Comparison of ENCODE assay signal across 12 mouse cellular contexts in the genomic region with DNA sequence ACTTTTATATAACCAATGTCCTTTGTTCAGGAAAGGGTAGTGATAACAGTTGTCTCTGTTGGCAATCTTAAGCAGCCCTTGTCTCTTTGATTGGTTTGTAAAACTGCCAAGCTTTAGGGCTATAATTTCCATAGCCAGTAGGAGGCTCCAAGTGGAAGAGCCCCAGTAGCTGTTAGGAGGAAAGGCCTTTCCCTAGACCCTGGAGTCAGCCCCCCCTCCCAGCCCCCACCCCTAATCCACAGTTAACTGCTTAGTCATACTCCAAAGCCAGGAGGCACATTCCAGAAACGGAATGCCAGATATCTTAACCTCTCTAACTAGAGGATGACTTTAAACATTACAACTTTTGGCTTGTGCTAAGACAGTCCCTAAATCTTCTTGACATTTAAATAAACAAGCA. TPM values are rescaled to one million over a fixed set of nuclear protein-coding genes. Genes with fewer than 3 reads are reported as not detected.
DNase-seq lines count a peak whose midpoint lies in the region; ATAC-seq and TF ChIP-seq lines count a peak whose summit lies in the region.
"Had no signal": no experiment of that assay in that cellular context is flagged by ENCODE, and none has a peak within 500 bp of the region (broad histone marks: within the 10 kb centered on the region; RNA-seq: fewer than 3 reads in every experiment).

No protein-coding gene starts in this region.

- H3K9me3 ChIP-seq in forebrain, postnatal 0 days (ENCODE audit: low read length): no peaks in the 10 kb centered on the region
- no peaks in the 10 kb centered on the region for H3K9me3 ChIP-seq in forebrain, embryonic 13.5 days (replicated peaks)
- no peaks in the 10 kb centered on the region for H3K9me3 ChIP-seq in liver, embryonic 11.5 days (ENCODE audit: control insufficient read depth, low read length)
- no peaks in the 10 kb centered on the region for H3K9me3 ChIP-seq in liver, embryonic 12.5 days (replicated peaks)
- no peaks in the 10 kb centered on the region for H3K9me3 ChIP-seq in stomach, embryonic 14.5 days (ENCODE audit: control insufficient read depth, low read depth, low read length)
- H3K9me3 ChIP-seq: hindbrain, embryonic 15.5 days had no signal

- H3K4me2 ChIP-seq in forebrain, postnatal 0 days (ENCODE audit: low read depth): no peak overlapping the region
- H3K4me2 ChIP-seq in forebrain, embryonic 13.5 days: no peak overlapping the region
- no peak overlapping the region for H3K4me2 ChIP-seq in liver, embryonic 11.5 days
- H3K4me2 ChIP-seq in liver, embryonic 12.5 days: no peak overlapping the region
- no peak overlapping the region for H3K4me2 ChIP-seq in stomach, embryonic 14.5 days (replicated peaks; ENCODE audit: low read depth, low read length)
- H3K4me2 ChIP-seq: hindbrain, embryonic 15.5 days had no signal

- H3K36me3 ChIP-seq in forebrain, postnatal 0 days (ENCODE audit: insufficient read depth): no peaks in the 10 kb centered on the region
- H3K36me3 ChIP-seq in forebrain, embryonic 13.5 days (ENCODE audit: poor library complexity, severe bottlenecking): no peaks in the 10 kb centered on the region
- H3K36me3 ChIP-seq in liver, embryonic 11.5 days (ENCODE audit: control insufficient read depth, insufficient read depth, low read length): no peaks in the 10 kb centered on the region
- no peaks in the 10 kb centered on the region for H3K36me3 ChIP-seq in liver, embryonic 12.5 days
- H3K36me3 ChIP-seq in stomach, embryonic 14.5 days (ENCODE audit: control insufficient read depth, insufficient read depth, low read length): no peaks in the 10 kb centered on the region
- H3K36me3 ChIP-seq: hindbrain, embryonic 15.5 days had no signal

- no peak overlapping the region for H3K4me3 ChIP-seq in forebrain, postnatal 0 days (ENCODE audit: low read depth, low read length)
- no peak overlapping the region for H3K4me3 ChIP-seq in forebrain, embryonic 13.5 days
- no peak overlapping the region for H3K4me3 ChIP-seq in liver, embryonic 11.5 days (ENCODE audit: low read depth, low read length)
- no peak overlapping the region for H3K4me3 ChIP-seq in liver, embryonic 12.5 days
- no peak overlapping the region for H3K4me3 ChIP-seq in stomach, embryonic 14.5 days (ENCODE audit: low read depth, low read length)
- H3K4me3 ChIP-seq: heart, adult 2 months; hindbrain, embryonic 15.5 days had no signal

- no peak for ATAC-seq in forebrain, postnatal 0 days
- ATAC-seq in forebrain, embryonic 13.5 days: no peak
- 0 out of 2 replicates have a peak, but pooled peaks have one; percentile 18 for ATAC-seq in liver, embryonic 11.5 days (replicated peaks; ENCODE audit: low FRiP score)
- no peak for ATAC-seq in liver, embryonic 12.5 days
- ATAC-seq in stomach, embryonic 14.5 days (ENCODE audit: insufficient number of reproducible peaks, insufficient read depth, low FRiP score, low read depth): peak; percentile 61; the same call in 1 of the 2 replicates

- no peak overlapping the region for H3K9ac ChIP-seq in forebrain, postnatal 0 days
- no peak overlapping the region for H3K9ac ChIP-seq in forebrain, embryonic 13.5 days
- no peak overlapping the region for H3K9ac ChIP-seq in liver, embryonic 11.5 days (ENCODE audit: low read depth, low read length)
- H3K9ac ChIP-seq in liver, embryonic 12.5 days: no peak overlapping the region
- no peak overlapping the region for H3K9ac ChIP-seq in stomach, embryonic 14.5 days (replicated peaks; ENCODE audit: low read depth, low read length)
- H3K9ac ChIP-seq: hindbrain, embryonic 15.5 days had no signal

- 14% methylated on average over 1 of the region's 1 CpGs for WGBS in forebrain, postnatal 0 days
- 27% methylated on average over 1 of the region's 1 CpGs for WGBS in forebrain, embryonic 13.5 days
- WGBS in liver, embryonic 11.5 days: 22% methylated on average over 1 of the region's 1 CpGs
- 15% methylated on average over 1 of the region's 1 CpGs for WGBS in liver, embryonic 12.5 days (ENCODE audit: insufficient replicate concordance)
- 3% methylated on average over 1 of the region's 1 CpGs for WGBS in stomach, embryonic 14.5 days

- H3K4me1 ChIP-seq in forebrain, postnatal 0 days (ENCODE audit: insufficient read depth): no peaks in the 10 kb centered on the region
- no peaks in the 10 kb centered on the region for H3K4me1 ChIP-seq in forebrain, embryonic 13.5 days
- H3K4me1 ChIP-seq in liver, embryonic 11.5 days (replicated peaks; ENCODE audit: control insufficient read depth, insufficient read depth, low read length): no peaks in the 10 kb centered on the region; the same call in 1 of the 2 replicates
- H3K4me1 ChIP-seq in liver, embryonic 12.5 days: no peaks in the 10 kb centered on the region
- 0 out of 2 replicates have a peak, but pooled peaks cover 10% of the 10 kb centered on the region for H3K4me1 ChIP-seq in stomach, embryonic 14.5 days (ENCODE audit: control insufficient read depth, insufficient read depth, low read length)
- H3K4me1 ChIP-seq: hindbrain, embryonic 15.5 days had no signal

- TF ChIP-seq CTCF in forebrain, postnatal 0 days (IDR thresholded peaks at IDR 0.05; ENCODE audit: low read depth): peak; percentile 5; the same call in 1 of the 2 replicates

- no peaks in the 10 kb centered on the region for H3K27me3 ChIP-seq in forebrain, postnatal 0 days (ENCODE audit: insufficient read depth, low read length)
- no peaks in the 10 kb centered on the region for H3K27me3 ChIP-seq in forebrain, embryonic 13.5 days
- H3K27me3 ChIP-seq in liver, embryonic 11.5 days (replicated peaks; ENCODE audit: control insufficient read depth, insufficient read depth, low read length): no peaks in the 10 kb centered on the region
- peaks cover 8% of the 10 kb centered on the region for H3K27me3 ChIP-seq in liver, embryonic 12.5 days (replicated peaks)
- H3K27me3 ChIP-seq in stomach, embryonic 14.5 days (ENCODE audit: control insufficient read depth, insufficient read depth, low read length): no peaks in the 10 kb centered on the region
- H3K27me3 ChIP-seq: hindbrain, embryonic 15.5 days had no signal

- DNase-seq in forebrain, postnatal 0 days: no peak
- DNase-seq in liver, embryonic 11.5 days (ENCODE audit: low spot score): no peak
- DNase-seq in embryo, embryonic 10.5 days (ENCODE audit: low spot score): peak; percentile 32
- DNase-seq in ovary, adult 18-20 months (ENCODE audit: low spot score): no peak
- DNase-seq in natural killer cell, adult 2 months (ENCODE audit: low spot score in 2 of 2): no peak
- DNase-seq: heart, adult 2 months; lung, postnatal 14 days; thymus, postnatal 4 days had no signal

- H3K27ac ChIP-seq in forebrain, postnatal 0 days (ENCODE audit: low read depth, low read length): no peak overlapping the region
- no peak overlapping the region for H3K27ac ChIP-seq in forebrain, embryonic 13.5 days
- no peak overlapping the region for H3K27ac ChIP-seq in liver, embryonic 11.5 days (ENCODE audit: low read depth, low read length)
- no peak overlapping the region for H3K27ac ChIP-seq in liver, embryonic 12.5 days
- H3K27ac ChIP-seq in stomach, embryonic 14.5 days (ENCODE audit: low read length): no peak overlapping the region
- H3K27ac ChIP-seq: heart, adult 2 months; hindbrain, embryonic 15.5 days had no signal

RNA-seq across cellular contexts. Expression of gene Steap2, which starts 7.4 kb away (rescaled TPM):
- 5.2 and 7.3 TPM in 2 replicates for total RNA-seq in forebrain, postnatal 0 days (2014; rRNA removed)
- 1.9 and 3.0 TPM in 2 replicates for polyA plus RNA-seq in forebrain, postnatal 0 days (2015; fragmentation: Nextera tagmentation; extraction: Ambion mirVana)
- 5.4 and 6.2 TPM in 2 replicates for polyA plus RNA-seq in forebrain, embryonic 13.5 days (2015; fragmentation: Nextera tagmentation; extraction: Ambion mirVana)
- polyA plus RNA-seq in liver, embryonic 11.5 days (2014; fragmentation: Nextera tagmentation; extraction: Ambion mirVana): 11.5 and 11.9 TPM in 2 replicates
- 5.9 and 7.2 TPM in 2 replicates for polyA plus RNA-seq in liver, embryonic 12.5 days (2016; fragmentation: Nextera tagmentation; extraction: Ambion mirVana)
- 10.0 and 10.6 TPM in 2 replicates for polyA plus RNA-seq in stomach, embryonic 14.5 days (2014; fragmentation: Nextera tagmentation; extraction: Ambion mirVana)

RNA-seq across cellular contexts. Expression of gene Cfap69, which starts 22.9 kb away (rescaled TPM):
- total RNA-seq in forebrain, postnatal 0 days (2014; rRNA removed): 9.2 and 11.6 TPM in 2 replicates
- polyA plus RNA-seq in forebrain, postnatal 0 days (2015; fragmentation: Nextera tagmentation; extraction: Ambion mirVana): 4.1 and 6.7 TPM in 2 replicates
- polyA plus RNA-seq in forebrain, embryonic 13.5 days (2015; fragmentation: Nextera tagmentation; extraction: Ambion mirVana): 7.3 and 8.3 TPM in 2 replicates
- polyA plus RNA-seq in liver, embryonic 11.5 days (2014; fragmentation: Nextera tagmentation; extraction: Ambion mirVana): 0.26 and 1.3 TPM in 2 replicates
- polyA plus RNA-seq in liver, embryonic 12.5 days (2016; fragmentation: Nextera tagmentation; extraction: Ambion mirVana): 0.47 and 0.76 TPM in 2 replicates
- polyA plus RNA-seq in stomach, embryonic 14.5 days (2014; fragmentation: Nextera tagmentation; extraction: Ambion mirVana): 3.4 and 4.0 TPM in 2 replicates

Comparison
In these comparisons a context has a peak if more than half of its experiments do, and no peak if none do; other contexts are left out.
1. ATAC-seq: peak in liver, embryonic 11.5 days (single experiment) and stomach, embryonic 14.5 days (single experiment); none in forebrain, postnatal 0 days (single experiment), forebrain, embryonic 13.5 days (single experiment) and liver, embryonic 12.5 days (single experiment).